Mouse (Mus musculus) heart, adult 2 months (tissue): ENCODE measurements at regions not wholly inside any gene's neighbourhood (a gene's known extent, or its start where the extent isn't known, plus 50 kb on each side); places are given as distances from the start of the nearest gene placed in this dataset.

Experiments
- CTCF ChIP-seq: fragments of 200-600 bp; IDR thresholded peaks from 2 replicates; pipeline ENCODE4 v1.8.1; 2022; ENCODE audit warnings: antibody characterized with exemption, mild to moderate bottlenecking, moderate library complexity
- POLR2A ChIP-seq: fragments of 200-500 bp; IDR thresholded peaks from 2 replicates; pipeline ENCODE4 v1.6.1; 2011; ENCODE audit warnings: mild to moderate bottlenecking, low read depth, low read length, control low read depth; ENCODE audit not compliant: insufficient read depth

DNA sequence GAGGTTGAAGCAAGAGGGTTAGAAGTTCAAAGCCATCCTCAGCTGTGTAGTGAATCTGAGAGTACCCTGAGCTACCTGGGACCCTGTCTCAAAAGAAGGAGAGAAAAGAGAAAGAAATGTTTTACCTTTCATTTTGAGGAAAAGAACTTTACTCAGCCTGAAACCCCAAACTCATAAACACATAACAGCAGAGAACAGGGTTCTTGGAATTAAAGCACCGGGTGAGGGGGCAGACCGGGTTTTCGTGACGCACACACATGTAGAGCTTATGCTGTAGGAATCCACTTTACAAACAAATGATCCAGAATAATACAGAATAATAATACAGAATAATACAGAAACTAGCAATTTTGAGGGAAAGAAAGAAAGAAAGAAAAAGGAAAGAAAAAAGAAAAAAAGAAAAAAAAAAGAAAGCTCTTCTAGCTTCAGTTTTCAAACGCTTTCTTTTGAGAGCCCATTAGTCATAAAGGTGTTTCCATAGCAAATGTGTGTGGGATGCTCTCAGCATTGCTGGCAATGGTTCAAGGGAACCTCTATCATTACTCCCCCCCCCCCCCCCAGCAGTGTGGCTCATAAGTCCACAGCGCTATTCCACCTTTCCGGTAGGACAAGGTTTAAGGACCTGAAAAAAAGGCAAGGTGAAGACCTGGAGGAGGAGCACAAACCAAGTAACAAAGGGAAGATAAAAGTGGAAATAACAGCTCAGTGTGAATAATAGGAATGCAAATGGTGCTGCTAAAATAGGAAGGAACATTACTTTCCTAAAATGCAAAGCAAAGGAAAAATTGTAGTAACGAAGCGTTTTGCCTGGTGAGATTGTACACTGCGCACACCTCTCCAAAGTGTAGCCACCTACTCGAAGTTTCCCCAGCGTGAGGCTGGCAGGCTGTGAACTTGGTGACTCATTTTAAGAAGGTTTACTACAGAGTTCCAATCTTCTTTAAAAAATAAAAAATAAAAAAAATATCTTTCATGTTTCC is 110.3 kb downstream of the Btg1 start:
- TF ChIP-seq CTCF (no peak), POLR2A (no peak)
